Mouse (Mus musculus) CH12.LX (cell line): ENCODE data around the gene Fam214a. TPM values are rescaled to one million over a fixed set of nuclear protein-coding genes. Genes with fewer than 3 reads are reported as not detected.

Source experiments
- DNase-seq: peaks from one replicate; pipeline ENCODE4 v3.0.0-alpha.2; 2013; ENCODE audit errors: extremely low read depth
- H3K27ac ChIP-seq: 2 replicates; pipeline ENCODE4 v1.5.1; 2012; ENCODE audit warnings: low read depth, mild to moderate bottlenecking, control low read depth, moderate library complexity; ENCODE audit not compliant: insufficient read depth
- H3K27me3 ChIP-seq: replicated peaks from 2 replicates; pipeline ENCODE3; 2012; ENCODE audit warnings: inconsistent platforms
- H3K36me3 ChIP-seq, 2 experiments: replicated peaks in 1 of 2; 2 replicates each; pipeline versions ENCODE3 to v1.6.1; 2012; ENCODE audit warnings: inconsistent platforms in 1 of 2, low read length in 1 of 2, mild to moderate bottlenecking in 1 of 2, mixed read lengths in 1 of 2, moderate library complexity in 1 of 2; ENCODE audit not compliant: control insufficient read depth in 1 of 2, insufficient read depth in 1 of 2
- H3K4me1 ChIP-seq, 2 experiments: 2 replicates each; pipeline ENCODE4 v1.6.1; 2012; ENCODE audit warnings: inconsistent platforms in 1 of 2, moderate library complexity in 1 of 2; ENCODE audit not compliant: insufficient read depth in 2 of 2, control insufficient read depth in 1 of 2
- H3K4me2 ChIP-seq: 2 replicates; pipeline ENCODE4 v1.6.1; 2012; ENCODE audit warnings: low read depth, mild to moderate bottlenecking, control low read depth; ENCODE audit not compliant: poor library complexity, insufficient read depth, severe bottlenecking
- H3K4me3 ChIP-seq, 3 experiments: fragments of 150-350 bp in 1 of 3; sonication (generic) in 1 of 3; replicated peaks in 1 of 3; 2 replicates each; pipeline versions ENCODE3 to v1.5.1; 2011 to 2012; ENCODE audit warnings: low read depth in 2 of 3, low read length in 2 of 3, mild to moderate bottlenecking in 2 of 3, moderate library complexity in 2 of 3, control low read depth in 1 of 3, improper control_type of control experiment in 1 of 3, inconsistent platforms in 1 of 3, mixed read lengths in 1 of 3; ENCODE audit not compliant: poor library complexity in 1 of 3
- H3K79me2 ChIP-seq: replicated peaks from 2 replicates; pipeline ENCODE4 v1.6.1; 2012; ENCODE audit warnings: mild to moderate bottlenecking, moderate library complexity; ENCODE audit not compliant: control insufficient read depth, poor library complexity, insufficient read depth, severe bottlenecking; ENCODE audit errors: extremely low read depth
- H3K9ac ChIP-seq: 2 replicates; pipeline ENCODE4 v1.6.1; 2012; ENCODE audit warnings: low read depth, mild to moderate bottlenecking, control low read depth, moderate library complexity; ENCODE audit not compliant: insufficient read depth
- H3K9me3 ChIP-seq: replicated peaks from 2 replicates; pipeline ENCODE3; 2012; ENCODE audit warnings: low read length, inconsistent platforms, mixed read lengths
- CHD1 ChIP-seq: IDR thresholded peaks from 2 replicates; pipeline ENCODE4 v1.6.1; 2012; ENCODE audit warnings: low read depth, low read length, improper control_type of control experiment, inconsistent platforms
- CTCF ChIP-seq, 2 experiments: IDR thresholded peaks in 1 of 2; conservative IDR thresholded peaks in 1 of 2; 2 replicates each; pipeline ENCODE4 v1.5.1; 2011 to 2012; ENCODE audit warnings: low read depth in 2 of 2, low read length in 2 of 2, improper control_type of control experiment in 1 of 2, inconsistent platforms in 1 of 2, mild to moderate bottlenecking in 1 of 2, moderate library complexity in 1 of 2
- IRF4 ChIP-seq: IDR thresholded peaks from 2 replicates; pipeline ENCODE4 v1.6.1; 2014; ENCODE audit warnings: low read depth, mild to moderate bottlenecking, inconsistent platforms, low read length, improper control_type of control experiment
- JUN ChIP-seq: IDR thresholded peaks from 2 replicates; pipeline ENCODE4 v1.6.1; 2011; ENCODE audit warnings: low read depth, mild to moderate bottlenecking, low read length, improper control_type of control experiment, moderate library complexity; ENCODE audit not compliant: insufficient read depth
- JUND ChIP-seq: conservative IDR thresholded peaks from 2 replicates; pipeline ENCODE4 v1.6.1; 2011; ENCODE audit warnings: low read depth, low read length, improper control_type of control experiment
- KAT2A ChIP-seq: IDR thresholded peaks from 2 replicates; pipeline ENCODE4 v1.6.1; 2012; ENCODE audit warnings: low read length, improper control_type of control experiment, inconsistent platforms; ENCODE audit not compliant: insufficient replicate concordance
- MAZ ChIP-seq: IDR thresholded peaks from 2 replicates; pipeline ENCODE4 v1.6.1; 2012; ENCODE audit warnings: low read depth, mild to moderate bottlenecking, inconsistent platforms, low read length, improper control_type of control experiment, moderate library complexity
- NELFE ChIP-seq: IDR thresholded peaks from 2 replicates; pipeline ENCODE4 v1.6.1; 2011; ENCODE audit warnings: low read depth, low read length, improper control_type of control experiment
- RAD21 ChIP-seq: IDR thresholded peaks from 2 replicates; pipeline ENCODE4 v1.6.1; 2011; ENCODE audit warnings: low read depth, mild to moderate bottlenecking, low read length, improper control_type of control experiment, moderate library complexity
- RCOR1 ChIP-seq: conservative IDR thresholded peaks from 2 replicates; pipeline ENCODE4 v1.6.1; 2012; ENCODE audit warnings: low read depth, mild to moderate bottlenecking, inconsistent platforms, low read length, improper control_type of control experiment
- SMC3 ChIP-seq: IDR thresholded peaks from 2 replicates; pipeline ENCODE4 v1.6.1; 2011; ENCODE audit warnings: low read depth, low read length, improper control_type of control experiment
- TCF12 ChIP-seq: IDR thresholded peaks from 2 replicates; pipeline ENCODE4 v1.6.1; 2014; ENCODE audit warnings: low read depth, mild to moderate bottlenecking, inconsistent platforms, low read length, improper control_type of control experiment
- USF1 ChIP-seq: IDR thresholded peaks from 2 replicates; pipeline ENCODE4 v1.6.1; 2014; ENCODE audit warnings: low read depth, mild to moderate bottlenecking, inconsistent platforms, low read length, improper control_type of control experiment
- ZC3H11A ChIP-seq: IDR thresholded peaks from 2 replicates; pipeline ENCODE4 v1.6.1; 2012; ENCODE audit warnings: low read depth, mild to moderate bottlenecking, inconsistent platforms, low read length, improper control_type of control experiment
- ZKSCAN1 ChIP-seq: IDR thresholded peaks from 2 replicates; pipeline ENCODE4 v1.6.1; 2012; ENCODE audit warnings: low read depth, inconsistent platforms, low read length, improper control_type of control experiment, borderline replicate concordance
- ZMIZ1 ChIP-seq: IDR thresholded peaks from 2 replicates; pipeline ENCODE4 v1.6.1; 2012; ENCODE audit warnings: low read depth, mild to moderate bottlenecking, inconsistent platforms, low read length, improper control_type of control experiment
- dilution Hi-C: fragments of 300-500 bp; cut with MboI; formaldehyde crosslinking; loops from 2 replicates; pipeline ENCODE4 v1.14.3; 2020; ENCODE audit warnings: low sequenced_read_pairs; ENCODE audit not compliant: extremely low pct_unique_long_range_greater_than_20kb, extremely low pct_ligation_motif_present
- in situ Hi-C: fragments of 300-500 bp; cut with MboI; formaldehyde crosslinking; loops from 3 replicates; pipeline ENCODE4 v1.14.3; 2019; ENCODE audit warnings: low sequenced_read_pairs, low pct_ligation_motif_present, low pct_unique_long_range_greater_than_20kb, mixed read lengths
- polyA plus RNA-seq: library from polyadenylated mRNA; unstranded; fragments of >175 nt; gene quantifications from 2 replicates; pipeline ENCODE4 v1.2.1, GENCODE M21; 2012; ENCODE audit warnings: low read depth; ENCODE audit not compliant: insufficient read length
- total RNA-seq, 2 experiments: library from RNA; depleted of rRNA; stranded (reverse); fragments of 300-350 nt in 1 of 2; fragments of >200 nt in 1 of 2; gene quantifications; 2 replicates each; pipeline ENCODE4 v1.2.3; 2012 to 2014

The Fam214a gene
- total and polyA plus RNA-seq, 3 experiments: 6.2 to 8.6 (median 7.0) TPM

- in situ Hi-C loops (no loop called here), dilution Hi-C loops (no loop called here)
- no peak overlapping the region for H3K4me3 ChIP-seq
- H3K27ac ChIP-seq: no peak overlapping the region
- H3K79me2 ChIP-seq: peaks cover 62% of the 10 kb centered on the region
- no peak overlapping the region for H3K9ac ChIP-seq
- no peaks in the 10 kb centered on the region for H3K27me3 ChIP-seq
- H3K9me3 ChIP-seq: no peaks in the 10 kb centered on the region
- H3K4me2 ChIP-seq: no peak overlapping the region
- no peak for DNase-seq
- H3K4me1 ChIP-seq: peaks cover 8 to 44% of the 10 kb centered on the region in 2 experiments; a peak in 3 of 4 replicates
- H3K36me3 ChIP-seq: peaks cover 22 to 58% of the 10 kb centered on the region in 2 experiments
- TF ChIP-seq ZKSCAN1 (no peak), KAT2A (no peak), USF1 (no peak), RAD21 (no peak), ZMIZ1 (no peak)
These were observed 96.4 kb downstream of the Fam214a start for GRCm38 (mm10) chr9:75049100-75049499.

- peak overlapping the region; percentile 83 for H3K4me2 ChIP-seq
These were observed 97.3 kb downstream of the Fam214a start for GRCm38 (mm10) chr9:75050003-75050402.

GRCm38 (mm10) chr9:75051841-75052240 is 99.2 kb downstream of the Fam214a start:
- dilution Hi-C loops (no loop called here), in situ Hi-C loops (loop anchor here (10.0 kb wide), 1 partner anchor 233 kb away; no protein-coding TSS in a partner anchor)
- Histone ChIP-seq H3K4me1 (peaks cover 4 to 27% of the 10 kb centered on the region in 2 experiments; a peak in 3 of 4 replicates), H3K79me2 (peaks cover 52% of the 10 kb centered on the region), H3K4me2 (no peak overlapping the region), H3K9me3 (no peaks in the 10 kb centered on the region), H3K36me3 (peaks cover 15 to 59% of the 10 kb centered on the region in 2 experiments), H3K9ac (no peak overlapping the region), H3K27ac (no peak overlapping the region), H3K4me3 (no peak overlapping the region), H3K27me3 (no peaks in the 10 kb centered on the region)
- no peak for TF ChIP-seq RCOR1
- TF ChIP-seq JUND: no peak
- no peak for TF ChIP-seq MAZ
- no peak for TF ChIP-seq TCF12
- no peak for TF ChIP-seq JUN
- no peak for TF ChIP-seq ZMIZ1
- DNase-seq: no peak

More at GRCm38 (mm10) chr9:75050003-75050402, 97.3 kb downstream of the Fam214a start:
- TF ChIP-seq RAD21 (peak; percentile 91), SMC3 (peak; percentile 91), IRF4 (0 out of 2 replicates have a peak, but pooled peaks have one; percentile 26), CHD1 (no peak), CTCF (conservative IDR thresholded peaks at IDR 0.05 in 1 of 2, IDR thresholded peaks at IDR 0.05 in 1 of 2; ENCODE audit: low read depth in 2 of 2, low read length in 2 of 2) (peak; percentile 87 to 100), ZKSCAN1 (no peak), ZC3H11A (peak; percentile 62), NELFE (peak; percentile 72; the same call in 1 of the 2 replicates)
- TF ChIP-seq, all 38 proteins: peak for 6
- dilution Hi-C loops: no loop called here
- Histone ChIP-seq H3K36me3 (peaks cover 22 to 61% of the 10 kb centered on the region in 2 experiments), H3K9me3 (no peaks in the 10 kb centered on the region), H3K79me2 (peaks cover 62% of the 10 kb centered on the region), H3K27ac (no peak overlapping the region), H3K4me1 (peaks cover 8 to 43% of the 10 kb centered on the region in 2 experiments; a peak in 3 of 4 replicates), H3K9ac (no peak overlapping the region), H3K27me3 (no peaks in the 10 kb centered on the region), H3K4me3 (no peak overlapping the region)
- DNase-seq: peak; percentile 75
- in situ Hi-C loops: loop anchor here (10.0 kb wide), 1 partner anchor 235 kb away; no protein-coding TSS in a partner anchor
